Mouse (Mus musculus) kidney, postnatal 0 days (tissue): ENCODE data around the gene Pck1. TPM values are rescaled to one million over a fixed set of nuclear protein-coding genes. Genes with fewer than 3 reads are reported as not detected.
A peak's percentile ranks its signal among the peaks of the same experiment; 100 is the strongest.

Experiments
- ATAC-seq: fragments of 200-750 bp; cut with Nextera tagmentation; replicated peaks from 2 replicates; pipeline ENCODE4 v1.8.0; 2017; ENCODE audit warnings: low read depth, moderate number of reproducible peaks, moderate TSS enrichment, moderate library complexity; ENCODE audit not compliant: low FRiP score
- DNase-seq: peaks from one replicate; pipeline ENCODE4 v3.0.0-alpha.2; 2016; ENCODE audit warnings: low spot score
- H3K27ac ChIP-seq: fragments of 300-500 bp; sonication (generic); 2 replicates; pipeline ENCODE4 v1.5.1; 2014; ENCODE audit warnings: mild to moderate bottlenecking
- H3K27me3 ChIP-seq: fragments of 300-500 bp; sonication (generic); 2 replicates; pipeline ENCODE4 v1.6.1; 2014; ENCODE audit warnings: low read length, mixed read lengths; ENCODE audit not compliant: insufficient read depth
- H3K36me3 ChIP-seq: fragments of 300-500 bp; sonication (generic); 2 replicates; pipeline ENCODE4 v1.6.1; 2014; ENCODE audit warnings: low read length, mixed read lengths; ENCODE audit not compliant: insufficient read depth
- H3K4me1 ChIP-seq: fragments of 300-500 bp; sonication (generic); replicated peaks from 2 replicates; pipeline ENCODE4 v1.6.1; 2014; ENCODE audit warnings: antibody characterized with exemption, low read length, mixed read lengths; ENCODE audit not compliant: insufficient read depth
- H3K4me2 ChIP-seq: fragments of 300-500 bp; sonication (generic); 2 replicates; pipeline ENCODE4 v1.6.1; 2014; ENCODE audit warnings: mild to moderate bottlenecking, low read length, moderate library complexity, mixed read lengths
- H3K4me3 ChIP-seq: fragments of 300-500 bp; sonication (generic); replicated peaks from 2 replicates; pipeline ENCODE4 v1.5.1; 2014; ENCODE audit warnings: low read depth, low read length
- H3K9ac ChIP-seq: fragments of 300-500 bp; sonication (generic); 2 replicates; pipeline ENCODE4 v1.6.1; 2014; ENCODE audit warnings: low read depth, low read length
- H3K9me3 ChIP-seq: fragments of 300-500 bp; sonication (generic); replicated peaks from 2 replicates; pipeline ENCODE4 v1.6.1; 2016; ENCODE audit warnings: low read length, inconsistent platforms, mixed read lengths
- CTCF ChIP-seq: IDR thresholded peaks from 2 replicates; pipeline ENCODE4 v1.5.1; 2016; ENCODE audit warnings: antibody characterized with exemption, low read depth, mild to moderate bottlenecking, moderate library complexity
- WGBS: fragments of 180-500 bp; shearing (Covaris S2); extraction: QIAGEN DNeasy Blood & Tissue Kit; methylation state at CpG from one replicate; pipeline ENCODE4 v1.1.7; 2014; 5-methylcytosine and 5-hydroxymethylcytosine counted together
- polyA plus RNA-seq: library from polyadenylated mRNA; unstranded; fragments of >200 nt; fragmentation: Nextera tagmentation; extraction: Ambion mirVana; gene quantifications from 2 replicates; pipeline ENCODE4 v1.2.1, GENCODE M21; 2015

Gene Pck1
- polyA plus RNA-seq, 1 experiment from 2014 or later, result 47.2 TPM

- Histone ChIP-seq H3K4me3 (peak overlapping the region; percentile 20), H3K27ac (peak overlapping the region; percentile 96), H3K36me3 (no peaks in the 10 kb centered on the region), H3K9ac (peak overlapping the region; percentile 57; the same call in 1 of the 2 replicates), H3K27me3 (0 out of 2 replicates have a peak, but pooled peaks cover 2% of the 10 kb centered on the region), H3K9me3 (no peaks in the 10 kb centered on the region), H3K4me1 (peaks cover 39% of the 10 kb centered on the region), H3K4me2 (peak overlapping the region; percentile 51)
- WGBS, result 4% methylated on average over 22 of the region's 22 CpGs
- DNase-seq (peak; percentile 94), ATAC-seq (peak; percentile 71)
- no peak for TF ChIP-seq CTCF
Observed at GRCm38 (mm10) chr2:173173521-173174511, 21.0 kb downstream of the Pck1 start.

GRCm38 (mm10) chr2:173174569-173174968, 21.7 kb downstream of the Pck1 start:
- no peak overlapping the region for H3K4me3 ChIP-seq
- 40% methylated on average over 1 of the region's 1 CpGs for WGBS

GRCm38 (mm10) chr2:173175703-173176102, 22.9 kb downstream of the Pck1 start:
- Histone ChIP-seq H3K27me3 (no peaks in the 10 kb centered on the region), H3K27ac (no peak overlapping the region), H3K4me1 (peaks cover 39% of the 10 kb centered on the region), H3K4me2 (no peak overlapping the region), H3K4me3 (no peak overlapping the region), H3K9me3 (no peaks in the 10 kb centered on the region), H3K36me3 (no peaks in the 10 kb centered on the region), H3K9ac (no peak overlapping the region)
- peak; percentile 23; the same call in 1 of the 2 replicates for TF ChIP-seq CTCF
- 90% methylated on average over 5 of the region's 5 CpGs for WGBS
- ATAC-seq (no peak), DNase-seq (no peak)

More at GRCm38 (mm10) chr2:173174569-173174968, 21.7 kb downstream of the Pck1 start:
- Histone ChIP-seq H3K4me2 (no peak overlapping the region), H3K27ac (peak overlapping the region; percentile 96), H3K27me3 (no peaks in the 10 kb centered on the region), H3K9me3 (no peaks in the 10 kb centered on the region), H3K36me3 (no peaks in the 10 kb centered on the region), H3K4me1 (peaks cover 39% of the 10 kb centered on the region), H3K9ac (no peak overlapping the region)
- DNase-seq (no peak), ATAC-seq (no peak)
- TF ChIP-seq CTCF, result no peak

GRCm38 (mm10) chr2:173177481-173177880, 24.6 kb downstream of the Pck1 start:
- Histone ChIP-seq H3K27me3 (no peaks in the 10 kb centered on the region), H3K36me3 (no peaks in the 10 kb centered on the region), H3K27ac (peak overlapping the region; percentile 58; the same call in 1 of the 2 replicates), H3K9me3 (no peaks in the 10 kb centered on the region), H3K4me1 (peaks cover 23% of the 10 kb centered on the region), H3K4me2 (no peak overlapping the region), H3K4me3 (no peak overlapping the region), H3K9ac (no peak overlapping the region)
- 70% methylated on average over 5 of the region's 5 CpGs for WGBS
- DNase-seq (no peak), ATAC-seq (no peak)
- no peak for TF ChIP-seq CTCF

- Histone ChIP-seq H3K4me3 (no peak overlapping the region), H3K4me2 (no peak overlapping the region), H3K9me3 (no peaks in the 10 kb centered on the region), H3K27me3 (no peaks in the 10 kb centered on the region), H3K36me3 (no peaks in the 10 kb centered on the region), H3K9ac (no peak overlapping the region), H3K27ac (peak overlapping the region; percentile 58; the same call in 1 of the 2 replicates), H3K4me1 (peaks cover 19% of the 10 kb centered on the region)
- WGBS, result 66% methylated on average over 8 of the region's 8 CpGs
- TF ChIP-seq CTCF, result no peak
- DNase-seq (no peak), ATAC-seq (peak; percentile 42; the same call in 1 of the 2 replicates)
Observed at GRCm38 (mm10) chr2:173177951-173178350, 25.1 kb downstream of the Pck1 start.

- H3K36me3 ChIP-seq, result no peaks in the 10 kb centered on the region
- no peaks in the 10 kb centered on the region for H3K9me3 ChIP-seq
- no peaks in the 10 kb centered on the region for H3K27me3 ChIP-seq
- DNase-seq (no peak), ATAC-seq (no peak)
- no peak overlapping the region for H3K9ac ChIP-seq
- TF ChIP-seq CTCF, result no peak
- WGBS, result 80% methylated on average over 7 of the region's 7 CpGs
- H3K27ac ChIP-seq, result no peak overlapping the region
- H3K4me1 ChIP-seq, result peaks cover 8% of the 10 kb centered on the region; the same call in 1 of the 2 replicates
- H3K4me2 ChIP-seq, result no peak overlapping the region
- H3K4me3 ChIP-seq, result no peak overlapping the region
Observed at GRCm38 (mm10) chr2:173179046-173179445, 26.2 kb downstream of the Pck1 start.
